Mouse (Mus musculus): ENCODE data around the gene Slc8a3. TPM values are rescaled to one million over a fixed set of nuclear protein-coding genes. Genes with fewer than 3 reads are reported as not detected.

Gene Slc8a3
- total RNA-seq, 2 experiments from 2014 or later = 35.8 to 48.7 TPM

- peak; percentile 62 for DNase-seq
Measured at GRCm38 (mm10) chr12:81182073-81182472, 150.9 kb downstream of the Slc8a3 start.

- DNase-seq = no peak
Measured at GRCm38 (mm10) chr12:81175252-81175651, 157.7 kb downstream of the Slc8a3 start.

- no peak for DNase-seq
Measured at GRCm38 (mm10) chr12:81173893-81174292, 159.1 kb downstream of the Slc8a3 start.

- no peak for DNase-seq
Measured at GRCm38 (mm10) chr12:81173011-81173410, 160.0 kb downstream of the Slc8a3 start.

GRCm38 (mm10) chr12:81170076-81170475, 162.9 kb downstream of the Slc8a3 start:
- no peak for DNase-seq

GRCm38 (mm10) chr12:81168494-81168893, 164.5 kb downstream of the Slc8a3 start:
- DNase-seq = no peak

- DNase-seq = no peak
Measured at GRCm38 (mm10) chr12:81168031-81168430, 164.9 kb downstream of the Slc8a3 start.

- no peak for DNase-seq
Measured at GRCm38 (mm10) chr12:81167142-81167541, 165.8 kb downstream of the Slc8a3 start.

GRCm38 (mm10) chr12:81166615-81167014, 166.4 kb downstream of the Slc8a3 start:
- DNase-seq = no peak

- DNase-seq = no peak
Measured at GRCm38 (mm10) chr12:81166092-81166491, 166.9 kb downstream of the Slc8a3 start.

- no peak for DNase-seq
Measured at GRCm38 (mm10) chr12:81163566-81163965, 169.4 kb downstream of the Slc8a3 start.

- no peak for DNase-seq
Measured at GRCm38 (mm10) chr12:81163131-81163530, 169.8 kb downstream of the Slc8a3 start.

- DNase-seq = no peak
Measured at GRCm38 (mm10) chr12:81161282-81161681, 171.7 kb downstream of the Slc8a3 start.

GRCm38 (mm10) chr12:81160831-81161230, 172.1 kb downstream of the Slc8a3 start:
- peak; percentile 34 for DNase-seq

- DNase-seq = no peak
Measured at GRCm38 (mm10) chr12:81160425-81160824, 172.6 kb downstream of the Slc8a3 start.

GRCm38 (mm10) chr12:81159947-81160346, 173.0 kb downstream of the Slc8a3 start:
- no peak for DNase-seq

GRCm38 (mm10) chr12:81156841-81157240, 176.1 kb downstream of the Slc8a3 start:
- DNase-seq = no peak

GRCm38 (mm10) chr12:81155675-81156074, 177.3 kb downstream of the Slc8a3 start:
- no peak for DNase-seq

GRCm38 (mm10) chr12:81152082-81152481, 180.9 kb downstream of the Slc8a3 start:
- DNase-seq = no peak

GRCm38 (mm10) chr12:81150917-81151316, 182.1 kb downstream of the Slc8a3 start:
- no peak for DNase-seq

- no peak for DNase-seq
Measured at GRCm38 (mm10) chr12:81147956-81148355, 185.0 kb downstream of the Slc8a3 start.
